Mouse (Mus musculus) intestine, postnatal 0 days (tissue): Measurements from ENCODE around the gene Ppp1r15a. TPM values are rescaled to one million over a fixed set of nuclear protein-coding genes. Genes with fewer than 3 reads are reported as not detected.

Experiments
- ATAC-seq: fragments of 200-750 bp; cut with Nextera tagmentation; 2 replicates; pipeline ENCODE4 v1.8.0; 2017; ENCODE audit warnings: mild to moderate bottlenecking, moderate TSS enrichment, moderate library complexity
- H3K27ac ChIP-seq: fragments of 300-500 bp; sonication (generic); 2 replicates; pipeline ENCODE4 v1.5.1; 2014; ENCODE audit warnings: mild to moderate bottlenecking, low read depth, low read length, moderate library complexity
- H3K27me3 ChIP-seq: fragments of 300-500 bp; sonication (generic); replicated peaks from 2 replicates; pipeline ENCODE4 v1.6.1; 2014; ENCODE audit warnings: low read length, mixed read lengths; ENCODE audit not compliant: control insufficient read depth, insufficient read depth
- H3K36me3 ChIP-seq: fragments of 300-500 bp; sonication (generic); 2 replicates; pipeline ENCODE4 v1.6.1; 2014; ENCODE audit warnings: mild to moderate bottlenecking, moderate library complexity; ENCODE audit not compliant: control insufficient read depth, insufficient read depth
- H3K4me1 ChIP-seq: fragments of 300-500 bp; sonication (generic); replicated peaks from 2 replicates; pipeline ENCODE4 v1.6.1; 2014; ENCODE audit warnings: antibody characterized with exemption, low read length, mixed read lengths; ENCODE audit not compliant: control insufficient read depth, insufficient read depth
- H3K4me2 ChIP-seq: fragments of 300-500 bp; sonication (generic); replicated peaks from 2 replicates; pipeline ENCODE4 v1.6.1; 2014; ENCODE audit warnings: low read depth, mild to moderate bottlenecking, moderate library complexity
- H3K4me3 ChIP-seq: fragments of 300-500 bp; sonication (generic); 2 replicates; pipeline ENCODE4 v1.5.1; 2014; ENCODE audit warnings: low read depth, low read length
- H3K9ac ChIP-seq: fragments of 300-500 bp; sonication (generic); 2 replicates; pipeline ENCODE4 v1.6.1; 2014; ENCODE audit warnings: mild to moderate bottlenecking, low read depth, low read length
- H3K9me3 ChIP-seq: fragments of 300-500 bp; sonication (generic); 2 replicates; pipeline ENCODE4 v1.6.1; 2016; ENCODE audit warnings: mixed run types; ENCODE audit not compliant: control insufficient read depth
- CTCF ChIP-seq: sonication (generic); IDR thresholded peaks from 2 replicates; pipeline ENCODE4 v1.5.1; 2016; ENCODE audit warnings: low read depth, mild to moderate bottlenecking, control low read depth, antibody characterized with exemption, moderate library complexity
- WGBS: fragments of 180-500 bp; shearing (Covaris S2); extraction: QIAGEN DNeasy Blood & Tissue Kit; methylation state at CpG from one replicate; pipeline ENCODE4 v1.1.7; 2014; 5-methylcytosine and 5-hydroxymethylcytosine counted together
- polyA plus RNA-seq: library from polyadenylated mRNA; unstranded; fragments of >200 nt; fragmentation: Nextera tagmentation; extraction: Ambion mirVana; gene quantifications from 2 replicates; pipeline ENCODE4 v1.2.1, GENCODE M21; 2015

Ppp1r15a gene
- polyA plus RNA-seq, 1 experiment from 2014 or later = 9.0 TPM

DNA sequence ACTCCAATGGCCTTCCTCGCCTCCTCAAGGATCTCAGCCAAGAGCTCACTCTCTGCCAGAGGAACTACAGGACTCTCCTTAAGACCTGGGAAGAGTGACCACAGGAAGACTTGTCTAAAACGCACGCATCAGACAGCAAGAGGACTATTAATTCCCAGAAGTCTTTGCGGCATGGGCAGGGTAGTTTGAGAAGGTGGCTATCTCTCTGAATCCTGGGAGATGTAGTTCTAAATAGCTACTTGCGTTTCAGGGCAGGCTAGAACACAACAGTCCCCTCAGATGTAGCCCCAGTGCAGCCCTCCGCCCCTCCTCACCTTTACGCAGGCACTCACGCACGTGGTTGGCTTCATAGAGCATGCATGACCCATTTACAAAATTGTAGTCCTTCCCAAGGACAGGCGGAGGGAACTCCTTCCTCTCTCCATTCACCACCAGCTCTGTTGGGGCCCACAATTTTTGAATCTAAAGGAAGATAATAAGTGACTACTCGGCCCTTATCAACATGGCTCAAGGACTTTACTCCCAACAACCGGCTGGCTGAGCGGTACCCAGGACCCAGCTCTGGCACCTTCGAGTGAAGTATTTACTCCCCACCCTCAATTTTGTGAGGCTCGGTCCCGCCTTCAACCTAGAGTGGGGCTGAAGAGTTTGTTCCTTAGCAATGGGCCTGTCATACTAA is 50.6 kb downstream of the Ppp1r15a start:
- WGBS = 32% methylated on average over 16 of the region's 16 CpGs
- no peak for TF ChIP-seq CTCF
- no peaks in the 10 kb centered on the region for H3K36me3 ChIP-seq
- peak overlapping the region; percentile 59 for H3K4me2 ChIP-seq
- H3K27ac ChIP-seq = peak overlapping the region; percentile 69; the same call in 1 of the 2 replicates
- H3K4me1 ChIP-seq = no peaks in the 10 kb centered on the region
- H3K4me3 ChIP-seq = peak overlapping the region; percentile 17
- peak; percentile 69 for ATAC-seq
- no peaks in the 10 kb centered on the region for H3K9me3 ChIP-seq
- H3K9ac ChIP-seq = no peak overlapping the region
- no peaks in the 10 kb centered on the region for H3K27me3 ChIP-seq

Other genes with a start within 250 kb of the Ppp1r15a start
- not detected in 2 replicates for gene Slc6a21, start 248.8 kb downstream of the Ppp1r15a start, polyA plus RNA-seq
- 49.4 and 55.1 TPM in 2 replicates for gene Trpm4, start 192.5 kb downstream of the Ppp1r15a start, polyA plus RNA-seq
- gene Hrc, start 191.0 kb downstream of the Ppp1r15a start, polyA plus RNA-seq = 0.76 and 0.88 TPM in 2 replicates
- gene Ppfia3, start 159.2 kb downstream of the Ppp1r15a start, polyA plus RNA-seq = 24.5 and 24.8 TPM in 2 replicates
- gene Lin7b, start 155.7 kb downstream of the Ppp1r15a start, polyA plus RNA-seq = 3.4 TPM in 2 replicates
- 81.3 and 85.5 TPM in 2 replicates for gene Snrnp70, start 130.5 kb downstream of the Ppp1r15a start, polyA plus RNA-seq
- 0.07 and 0.08 TPM in 2 replicates for gene Kcna7, start 120.6 kb downstream of the Ppp1r15a start, polyA plus RNA-seq
- 2.0 TPM in 2 replicates for gene Ntf5, start 112.6 kb downstream of the Ppp1r15a start, polyA plus RNA-seq
- not detected in 2 replicates for gene Lhb, start 105.4 kb downstream of the Ppp1r15a start, polyA plus RNA-seq
- 10.4 and 10.6 TPM in 2 replicates for gene Gys1, start 91.4 kb downstream of the Ppp1r15a start, polyA plus RNA-seq
- 35.6 and 38.6 TPM in 2 replicates for gene Ruvbl2, start 88.2 kb downstream of the Ppp1r15a start, polyA plus RNA-seq
- gene Ftl1, start 66.4 kb downstream of the Ppp1r15a start, polyA plus RNA-seq = 13,232 and 14,059 TPM in 2 replicates
- 173 and 180 TPM in 2 replicates for gene Bax, start 59.4 kb downstream of the Ppp1r15a start, polyA plus RNA-seq
- gene Tulp2, start 44.4 kb downstream of the Ppp1r15a start, polyA plus RNA-seq = 0.65 and 0.78 TPM in 2 replicates
- not detected in 2 replicates for gene Gm45808, start 39.5 kb downstream of the Ppp1r15a start, polyA plus RNA-seq
- gene Dhdh, start 37.5 kb downstream of the Ppp1r15a start, polyA plus RNA-seq = 1.1 and 1.2 TPM in 2 replicates
- 199 and 218 TPM in 2 replicates for gene Nucb1, start 15.9 kb downstream of the Ppp1r15a start, polyA plus RNA-seq
- gene Plekha4, start 62 bp upstream of the Ppp1r15a start, polyA plus RNA-seq = 0.80 and 1.6 TPM in 2 replicates
- 0.73 and 1.2 TPM in 2 replicates for gene Hsd17b14, start 28.6 kb upstream of the Ppp1r15a start, polyA plus RNA-seq
- 17.7 and 18.6 TPM in 2 replicates for gene Bcat2, start 43.9 kb upstream of the Ppp1r15a start, polyA plus RNA-seq
- not detected in 2 replicates for gene Fgf21, start 89.2 kb upstream of the Ppp1r15a start, polyA plus RNA-seq
- 0.05 and 0.23 TPM in 2 replicates for gene Fut1, start 91.0 kb upstream of the Ppp1r15a start, polyA plus RNA-seq
- 0.08 TPM in 2 replicates for gene Izumo1, start 95.5 kb upstream of the Ppp1r15a start, polyA plus RNA-seq
- gene Rasip1, start 101.2 kb upstream of the Ppp1r15a start, polyA plus RNA-seq = 5.7 and 6.1 TPM in 2 replicates
- gene Mamstr, start 113.7 kb upstream of the Ppp1r15a start, polyA plus RNA-seq = 2.8 and 3.7 TPM in 2 replicates
- 2.9 and 3.6 TPM in 2 replicates for gene Fut2, start 140.1 kb upstream of the Ppp1r15a start, polyA plus RNA-seq
- gene Ntn5, start 157.8 kb upstream of the Ppp1r15a start, polyA plus RNA-seq = 0.10 and 0.20 TPM in 2 replicates
- 0.08 and 0.25 TPM in 2 replicates for gene Sec1, start 168.1 kb upstream of the Ppp1r15a start, polyA plus RNA-seq
- 2.1 and 2.7 TPM in 2 replicates for gene Car11, start 173.6 kb upstream of the Ppp1r15a start, polyA plus RNA-seq
- 6.9 and 8.6 TPM in 2 replicates for gene Dbp, start 178.8 kb upstream of the Ppp1r15a start, polyA plus RNA-seq
- 708 and 740 TPM in 2 replicates for gene Rpl18, start 189.2 kb upstream of the Ppp1r15a start, polyA plus RNA-seq
- 55.1 and 55.9 TPM in 2 replicates for gene Sphk2, start 191.7 kb upstream of the Ppp1r15a start, polyA plus RNA-seq
- 16.6 and 16.7 TPM in 2 replicates for gene Fam83e, start 194.9 kb upstream of the Ppp1r15a start, polyA plus RNA-seq
- 0.17 and 0.22 TPM in 2 replicates for gene Spaca4, start 199.5 kb upstream of the Ppp1r15a start, polyA plus RNA-seq